Mouse (Mus musculus) spleen, postnatal 14 days (tissue): Measurements from ENCODE around the gene Cavin1.
A peak's percentile ranks its signal among the peaks of the same experiment; 100 is the strongest.

Experiments
- DNase-seq, 2 experiments: peaks; one replicate each; pipeline ENCODE4 v3.0.0; 2021 to 2022; ENCODE audit warnings: low spot score in 2 of 2

Cavin1 gene

DNA sequence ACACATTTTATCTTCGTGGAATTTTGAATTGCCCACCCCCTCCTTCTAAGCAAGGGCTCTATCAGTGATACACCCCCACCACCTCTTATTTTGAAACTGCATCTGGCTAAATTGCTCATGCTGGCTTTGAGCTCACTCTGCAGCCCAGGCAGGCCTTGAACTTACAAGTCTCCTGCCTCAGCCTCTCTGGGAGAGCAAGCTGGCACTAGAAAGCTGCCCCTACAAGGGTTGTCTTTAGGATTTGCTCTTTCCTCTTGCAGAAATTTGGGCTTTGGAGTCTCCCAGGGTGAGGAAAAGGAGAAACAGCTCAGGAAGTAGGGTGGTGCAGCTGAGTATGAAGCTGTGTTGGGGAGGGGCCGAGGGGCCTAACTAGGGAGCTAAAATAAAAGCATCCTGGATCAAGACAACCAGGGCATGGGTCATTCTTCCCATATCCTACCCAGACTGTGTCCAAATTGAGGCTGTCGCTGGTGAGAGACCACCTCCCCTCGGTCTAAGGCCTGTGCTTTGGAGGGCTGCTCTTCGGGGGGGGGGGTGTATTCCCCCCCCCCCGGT is 12.7 kb downstream of the Cavin1 start:
- no peak for DNase-seq

- DNase-seq: peak; percentile 62 to 75
Observed at GRCm38 (mm10) chr11:100957244-100957643, 13.4 kb downstream of the Cavin1 start.

GRCm38 (mm10) chr11:100949540-100949939 is 21.1 kb downstream of the Cavin1 start:
- no peak for DNase-seq

GRCm38 (mm10) chr11:100948317-100948716 is 22.4 kb downstream of the Cavin1 start:
- no peak for DNase-seq

- no peak for DNase-seq
Observed at GRCm38 (mm10) chr11:100947548-100947947, 23.1 kb downstream of the Cavin1 start.

GRCm38 (mm10) chr11:100946862-100947261 is 23.8 kb downstream of the Cavin1 start:
- no peak for DNase-seq

DNA sequence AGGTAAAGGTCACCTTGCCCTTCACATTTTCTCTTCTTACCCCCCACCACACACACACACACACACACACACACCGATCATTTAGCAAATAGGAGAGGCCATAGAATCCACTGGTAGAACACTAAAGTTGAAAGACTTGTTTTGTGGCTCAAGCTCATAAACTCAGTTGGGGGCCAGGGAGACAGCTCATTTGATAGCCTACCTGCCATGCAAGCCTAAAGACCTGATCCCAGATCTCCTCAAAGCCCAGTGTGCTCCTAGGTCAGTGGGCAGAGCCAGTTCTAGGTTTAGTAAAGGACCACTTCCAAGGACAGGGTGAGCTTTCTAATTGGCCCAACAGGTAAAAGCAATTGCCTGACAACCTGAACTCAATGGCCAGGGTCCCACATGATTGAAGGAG is 28.3 kb downstream of the Cavin1 start:
- no peak for DNase-seq

GRCm38 (mm10) chr11:100939512-100940151 is 31.1 kb downstream of the Cavin1 start, which contains the start of gene Stat3:
Stat3 (minus strand) TSS chr11:100939540.
- DNase-seq: peak; percentile 100

DNA sequence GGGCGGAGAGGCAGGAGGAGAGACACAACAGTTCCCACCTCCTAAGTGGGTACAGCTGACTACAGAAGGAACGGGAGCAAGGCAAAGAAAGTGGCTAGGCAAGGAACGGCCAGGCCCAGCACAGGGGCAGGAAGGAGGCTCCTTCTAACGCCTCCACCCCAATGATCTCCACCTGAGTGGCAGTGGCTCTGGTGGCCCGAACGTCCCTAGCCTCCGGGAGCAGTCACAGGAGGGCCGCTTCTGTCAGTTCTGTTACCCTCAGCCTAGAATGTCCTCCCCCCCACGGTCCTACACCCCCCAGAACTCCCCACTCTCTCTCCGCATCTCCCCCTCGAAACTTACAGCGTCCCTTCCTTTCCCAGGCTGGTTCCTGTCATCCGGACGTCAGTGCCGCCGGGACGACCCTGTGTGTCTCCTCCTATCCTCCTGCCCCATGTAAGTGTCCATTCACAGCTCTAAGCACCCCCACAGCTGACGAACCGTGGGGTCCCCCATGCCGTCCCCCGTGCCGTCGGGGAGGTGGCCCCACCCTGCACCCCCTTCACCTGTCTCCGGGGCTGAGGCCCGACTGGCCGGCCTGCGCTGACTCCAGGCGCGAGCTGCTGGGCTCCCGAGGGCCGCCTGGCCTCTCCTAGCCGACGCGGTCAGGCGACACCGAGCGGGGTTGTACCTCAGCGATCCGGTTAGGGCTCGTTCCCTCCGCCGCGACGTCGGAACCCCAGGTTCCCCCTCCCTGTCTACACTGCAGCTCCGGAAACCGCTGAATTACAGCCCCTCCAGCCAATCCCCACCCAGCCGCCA is 31.8 kb downstream of the Cavin1 start:
- DNase-seq: no peak

- DNase-seq: no peak
Observed at GRCm38 (mm10) chr11:100938112-100938511, 32.6 kb downstream of the Cavin1 start.

DNA sequence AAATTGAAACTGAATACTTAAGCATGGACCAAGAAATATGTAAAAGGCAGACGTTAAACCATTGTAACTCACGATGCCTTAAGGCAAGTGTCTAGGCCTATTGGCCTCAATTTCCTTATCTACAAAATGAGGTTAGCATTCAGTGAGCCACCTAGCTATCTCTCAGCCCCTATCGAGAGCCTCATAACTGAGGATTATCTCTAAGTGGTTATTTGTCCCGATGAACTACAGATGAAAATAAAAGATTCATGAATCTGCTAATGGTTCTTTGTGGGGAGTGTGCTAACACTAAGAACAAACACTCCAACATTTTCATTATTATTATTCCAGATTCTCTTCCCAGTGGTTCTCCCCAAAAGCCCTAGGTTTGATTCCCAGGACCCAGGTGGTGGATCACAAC is 33.4 kb downstream of the Cavin1 start:
- DNase-seq: no peak

DNA sequence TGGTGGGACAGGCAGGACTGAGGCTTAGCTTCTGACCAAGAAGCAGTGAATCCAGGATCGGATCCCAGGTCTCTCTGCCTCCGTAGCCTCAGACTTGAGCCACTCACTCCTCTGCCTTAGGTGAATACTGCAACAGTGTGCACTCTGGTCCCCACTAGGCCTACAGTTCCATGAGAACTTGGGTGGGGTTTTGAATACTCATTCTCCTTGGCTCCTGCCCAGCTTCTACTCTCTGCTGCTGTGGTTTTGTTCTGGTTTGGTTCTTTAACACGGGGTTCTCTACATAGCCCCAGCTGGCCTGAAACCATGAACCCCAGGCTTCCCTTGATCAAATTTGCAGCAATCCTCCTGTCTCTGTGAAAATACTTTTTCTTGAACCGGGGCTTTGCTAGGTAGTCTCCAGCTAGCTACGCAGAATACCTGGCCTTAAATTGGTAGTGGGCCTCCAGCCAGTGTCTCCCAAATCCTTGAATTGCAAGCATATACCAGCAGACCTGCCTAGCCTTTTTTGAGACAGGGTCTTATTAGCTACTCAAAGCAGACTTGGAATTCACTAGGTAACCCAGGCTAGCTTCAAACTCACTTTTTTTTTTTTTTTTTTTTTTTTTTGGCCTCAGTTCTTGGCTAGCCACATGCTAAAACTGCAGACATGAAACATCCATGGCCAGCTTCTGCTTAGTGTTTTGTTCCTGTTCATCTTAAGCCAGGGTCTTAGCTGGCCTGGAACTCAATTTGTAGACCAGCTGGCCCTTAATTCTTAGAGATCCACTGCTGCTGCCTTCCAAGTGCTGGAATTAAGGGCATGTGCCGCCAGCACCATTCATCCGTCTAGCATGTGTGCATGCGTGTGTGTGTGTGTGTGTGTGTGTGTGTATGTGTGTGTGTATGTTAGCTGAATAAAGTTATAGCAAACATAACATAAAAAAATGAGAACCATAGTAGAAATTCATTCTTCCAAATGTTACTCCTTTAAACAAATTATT is 35.0 kb downstream of the Cavin1 start:
- peak in 1 of 2 experiments; percentile 25 for DNase-seq

DNA sequence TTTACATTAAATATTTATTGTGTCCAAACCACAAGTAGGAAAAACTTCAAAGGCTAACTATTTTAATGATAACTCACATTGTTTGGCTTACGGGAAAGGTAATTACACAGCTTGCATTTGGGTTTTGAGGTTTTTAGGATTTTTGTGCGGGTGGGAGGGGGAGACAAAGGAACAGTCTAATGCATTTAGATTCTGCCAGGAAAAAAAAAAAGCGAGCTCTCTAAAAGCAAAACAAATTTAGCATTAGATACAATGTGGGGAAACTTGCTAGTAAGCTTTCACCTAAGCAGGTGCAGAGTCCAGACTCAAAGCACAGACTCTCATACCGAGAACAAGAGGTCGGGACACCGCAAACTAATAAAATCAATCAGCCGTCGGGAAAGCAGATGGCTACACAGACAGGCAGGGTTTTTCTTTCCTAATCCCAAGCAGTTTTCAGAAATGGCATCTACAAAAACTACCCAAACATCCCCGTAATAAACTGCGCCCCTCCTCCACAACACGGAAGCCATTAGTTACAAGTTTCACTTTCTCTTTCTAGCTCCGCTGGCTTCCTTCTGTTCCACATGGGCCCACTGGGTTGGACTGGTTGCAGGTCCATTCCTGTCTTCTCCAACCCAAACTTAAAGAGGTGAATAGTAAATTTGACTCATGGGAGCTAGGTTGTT is 39.3 kb downstream of the Cavin1 start:
- peak in 1 of 2 experiments; percentile 28 for DNase-seq

DNA sequence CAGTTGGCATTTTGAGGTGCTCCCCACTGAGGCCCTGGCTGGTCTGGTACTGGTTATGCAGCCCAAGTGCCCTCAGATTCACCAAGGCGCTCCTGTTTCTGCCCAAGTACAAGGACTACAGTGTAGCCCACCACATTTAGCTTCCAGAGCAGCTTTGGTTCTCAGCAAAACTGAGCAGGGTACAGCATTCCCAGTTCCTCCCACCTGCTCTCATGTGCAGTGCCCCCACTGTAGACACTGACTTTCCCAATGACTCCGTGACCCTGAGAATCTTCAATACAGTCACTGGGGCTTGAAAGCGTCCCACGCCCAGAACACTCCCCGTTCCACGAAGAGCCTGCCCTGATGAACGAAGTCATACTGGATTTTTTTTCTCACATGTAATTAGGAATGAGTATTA is 40.1 kb downstream of the Cavin1 start:
- no peak for DNase-seq

DNA sequence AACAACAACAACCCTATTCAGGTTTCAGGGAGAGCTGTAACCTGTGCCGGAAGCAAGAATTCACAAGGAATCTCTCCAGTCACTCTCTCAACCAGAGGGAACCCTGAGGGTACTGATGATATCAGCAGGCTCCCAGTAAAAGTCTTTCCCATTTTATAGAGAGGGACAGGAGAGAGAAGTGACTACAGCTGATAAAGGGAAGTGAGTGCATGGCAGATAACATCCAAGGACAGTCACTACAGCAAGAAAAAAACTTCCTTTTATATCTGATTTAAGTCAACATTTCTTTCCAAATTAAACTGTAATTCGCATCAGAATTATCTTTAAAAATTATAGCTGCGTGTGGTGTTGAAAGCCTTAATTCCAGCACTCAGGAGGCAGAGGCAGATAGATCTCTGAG is 43.3 kb downstream of the Cavin1 start:
- no peak for DNase-seq

GRCm38 (mm10) chr11:100924386-100924919 is 46.2 kb downstream of the Cavin1 start:
- no peak for DNase-seq

- no peak for DNase-seq
Observed at GRCm38 (mm10) chr11:100920887-100921624, 49.6 kb downstream of the Cavin1 start.

- DNase-seq: no peak
Observed at GRCm38 (mm10) chr11:100918007-100918406, 52.7 kb downstream of the Cavin1 start.

- DNase-seq: no peak
Observed at GRCm38 (mm10) chr11:100916432-100916971, 54.2 kb downstream of the Cavin1 start.

- DNase-seq: no peak
Observed at GRCm38 (mm10) chr11:100915063-100915462, 55.6 kb downstream of the Cavin1 start.
